Mouse (Mus musculus): Measurements from ENCODE around the gene Col15a1. TPM values are rescaled to one million over a fixed set of nuclear protein-coding genes. Genes with fewer than 3 reads are reported as not detected.
A peak's percentile ranks its signal among the peaks of the same experiment; 100 is the strongest.

Col15a1 gene
- polyA plus RNA-seq, 1 experiment from 2014 or later = 2.9 TPM

GRCm38 (mm10) chr4:47235312-47235711, 27.4 kb downstream of the Col15a1 start:
- H3K9ac ChIP-seq (ENCODE audit: low read length) = no peak overlapping the region
- H3K4me2 ChIP-seq = no peak overlapping the region
- no peaks in the 10 kb centered on the region for H3K36me3 ChIP-seq (ENCODE audit: control insufficient read depth, insufficient read depth, low read length)
- peak; percentile 52; the same call in 1 of the 2 replicates for ATAC-seq (ENCODE audit: low FRiP score)
- WGBS = 8% methylated on average over 3 of the region's 3 CpGs
- peaks cover 8% of the 10 kb centered on the region for H3K4me1 ChIP-seq (ENCODE audit: control insufficient read depth, insufficient read depth, low read length)
- no peak for DNase-seq (ENCODE audit: low spot score, missing footprints)
- H3K9me3 ChIP-seq (ENCODE audit: control insufficient read depth, low read length) = no peaks in the 10 kb centered on the region
- H3K27me3 ChIP-seq (ENCODE audit: control insufficient read depth, insufficient read depth, low read length) = no peaks in the 10 kb centered on the region
- H3K27ac ChIP-seq (ENCODE audit: low read depth, low read length) = no peak overlapping the region
- no peak overlapping the region for H3K4me3 ChIP-seq (ENCODE audit: low read depth, low read length)

- DNase-seq (ENCODE audit: low spot score, missing footprints) (no peak), ATAC-seq (ENCODE audit: low FRiP score) (no peak)
- Histone ChIP-seq H3K4me2 (no peak overlapping the region), H3K4me3 (ENCODE audit: low read depth, low read length) (no peak overlapping the region), H3K27me3 (ENCODE audit: control insufficient read depth, insufficient read depth, low read length) (no peaks in the 10 kb centered on the region), H3K4me1 (ENCODE audit: control insufficient read depth, insufficient read depth, low read length) (peaks cover 8% of the 10 kb centered on the region), H3K27ac (ENCODE audit: low read depth, low read length) (no peak overlapping the region), H3K9me3 (ENCODE audit: control insufficient read depth, low read length) (no peaks in the 10 kb centered on the region), H3K9ac (ENCODE audit: low read length) (no peak overlapping the region), H3K36me3 (ENCODE audit: control insufficient read depth, insufficient read depth, low read length) (no peaks in the 10 kb centered on the region)
- WGBS = 76% methylated on average over 7 of the region's 7 CpGs
Measured at GRCm38 (mm10) chr4:47236104-47236503, 28.1 kb downstream of the Col15a1 start.

- no peaks in the 10 kb centered on the region for H3K9me3 ChIP-seq (ENCODE audit: control insufficient read depth, low read length)
- whole genome bisulfite sequencing = 39% methylated on average over 15 of the region's 15 CpGs
- no peak for DNase-seq (ENCODE audit: low spot score, missing footprints)
- H3K4me2 ChIP-seq = no peak overlapping the region
- peak; percentile 39; the same call in 1 of the 2 replicates for ATAC-seq (ENCODE audit: low FRiP score)
- peaks cover 8% of the 10 kb centered on the region for H3K4me1 ChIP-seq (ENCODE audit: control insufficient read depth, insufficient read depth, low read length)
- no peak overlapping the region for H3K4me3 ChIP-seq (ENCODE audit: low read depth, low read length)
- no peaks in the 10 kb centered on the region for H3K27me3 ChIP-seq (ENCODE audit: control insufficient read depth, insufficient read depth, low read length)
- H3K27ac ChIP-seq (ENCODE audit: low read depth, low read length) = no peak overlapping the region
- no peaks in the 10 kb centered on the region for H3K36me3 ChIP-seq (ENCODE audit: control insufficient read depth, insufficient read depth, low read length)
- no peak overlapping the region for H3K9ac ChIP-seq (ENCODE audit: low read length)
Measured at GRCm38 (mm10) chr4:47237220-47237619, 29.3 kb downstream of the Col15a1 start.

- H3K9me3 ChIP-seq (ENCODE audit: control insufficient read depth, low read length) = no peaks in the 10 kb centered on the region
- no peak overlapping the region for H3K4me2 ChIP-seq
- H3K36me3 ChIP-seq (ENCODE audit: control insufficient read depth, insufficient read depth, low read length) = no peaks in the 10 kb centered on the region
- 88% methylated on average over 6 of the region's 6 CpGs for WGBS
- ATAC-seq (ENCODE audit: low FRiP score) (no peak), DNase-seq (ENCODE audit: low spot score, missing footprints) (no peak)
- H3K9ac ChIP-seq (ENCODE audit: low read length) = no peak overlapping the region
- no peak overlapping the region for H3K4me3 ChIP-seq (ENCODE audit: low read depth, low read length)
- H3K27ac ChIP-seq (ENCODE audit: low read depth, low read length) = no peak overlapping the region
- peaks cover 8% of the 10 kb centered on the region for H3K4me1 ChIP-seq (ENCODE audit: control insufficient read depth, insufficient read depth, low read length)
- H3K27me3 ChIP-seq (ENCODE audit: control insufficient read depth, insufficient read depth, low read length) = no peaks in the 10 kb centered on the region
Measured at GRCm38 (mm10) chr4:47239114-47239513, 31.2 kb downstream of the Col15a1 start.

- Histone ChIP-seq H3K9ac (ENCODE audit: low read length) (no peak overlapping the region), H3K4me3 (ENCODE audit: low read depth, low read length) (no peak overlapping the region), H3K27me3 (ENCODE audit: control insufficient read depth, insufficient read depth, low read length) (no peaks in the 10 kb centered on the region), H3K9me3 (ENCODE audit: control insufficient read depth, low read length) (no peaks in the 10 kb centered on the region), H3K27ac (ENCODE audit: low read depth, low read length) (no peak overlapping the region), H3K36me3 (ENCODE audit: control insufficient read depth, insufficient read depth, low read length) (no peaks in the 10 kb centered on the region), H3K4me2 (no peak overlapping the region), H3K4me1 (ENCODE audit: control insufficient read depth, insufficient read depth, low read length) (peaks cover 4% of the 10 kb centered on the region)
- ATAC-seq (ENCODE audit: low FRiP score) (no peak), DNase-seq (ENCODE audit: low spot score, missing footprints) (no peak)
- WGBS = 80% methylated on average over 5 of the region's 5 CpGs
Measured at GRCm38 (mm10) chr4:47240901-47241300, 32.9 kb downstream of the Col15a1 start.

- no peak overlapping the region for H3K27ac ChIP-seq (ENCODE audit: low read depth, low read length)
- DNase-seq (ENCODE audit: low spot score, missing footprints) = no peak
- no peaks in the 10 kb centered on the region for H3K36me3 ChIP-seq (ENCODE audit: control insufficient read depth, insufficient read depth, low read length)
- H3K9ac ChIP-seq (ENCODE audit: low read length) = no peak overlapping the region
- no peak overlapping the region for H3K4me2 ChIP-seq
- H3K9me3 ChIP-seq (ENCODE audit: control insufficient read depth, low read length) = no peaks in the 10 kb centered on the region
- no peaks in the 10 kb centered on the region for H3K27me3 ChIP-seq (ENCODE audit: control insufficient read depth, insufficient read depth, low read length)
- H3K4me3 ChIP-seq (ENCODE audit: low read depth, low read length) = no peak overlapping the region
- WGBS = 84% methylated on average over 4 of the region's 4 CpGs
- no peak for ATAC-seq (ENCODE audit: low FRiP score)
- H3K4me1 ChIP-seq (ENCODE audit: control insufficient read depth, insufficient read depth, low read length) = peaks cover 4% of the 10 kb centered on the region
Measured at GRCm38 (mm10) chr4:47242127-47242526, 34.2 kb downstream of the Col15a1 start.

- WGBS = 74% methylated on average over 6 of the region's 6 CpGs
- ATAC-seq (ENCODE audit: low FRiP score) (no peak), DNase-seq (ENCODE audit: low spot score, missing footprints) (no peak)
Measured at GRCm38 (mm10) chr4:47244651-47245050, 36.7 kb downstream of the Col15a1 start.

GRCm38 (mm10) chr4:47245621-47246020, 37.7 kb downstream of the Col15a1 start:
- Histone ChIP-seq H3K4me3 (ENCODE audit: low read depth, low read length) (no peak overlapping the region), H3K9me3 (ENCODE audit: control insufficient read depth, low read length) (no peaks in the 10 kb centered on the region), H3K4me2 (no peak overlapping the region), H3K36me3 (ENCODE audit: control insufficient read depth, insufficient read depth, low read length) (no peaks in the 10 kb centered on the region), H3K4me1 (ENCODE audit: control insufficient read depth, insufficient read depth, low read length) (no peaks in the 10 kb centered on the region), H3K27ac (ENCODE audit: low read depth, low read length) (no peak overlapping the region), H3K27me3 (ENCODE audit: control insufficient read depth, insufficient read depth, low read length) (no peaks in the 10 kb centered on the region), H3K9ac (ENCODE audit: low read length) (no peak overlapping the region)
- ATAC-seq (ENCODE audit: low FRiP score) = no peak
- DNase-seq (ENCODE audit: low spot score, missing footprints) = no peak
- WGBS = 93% methylated on average over 18 of the region's 18 CpGs

More at GRCm38 (mm10) chr4:47244651-47245050, 36.7 kb downstream of the Col15a1 start:
- Histone ChIP-seq H3K9me3 (ENCODE audit: control insufficient read depth, low read length) (no peaks in the 10 kb centered on the region), H3K4me3 (ENCODE audit: low read depth, low read length) (no peak overlapping the region), H3K4me1 (ENCODE audit: control insufficient read depth, insufficient read depth, low read length) (no peaks in the 10 kb centered on the region), H3K36me3 (ENCODE audit: control insufficient read depth, insufficient read depth, low read length) (no peaks in the 10 kb centered on the region), H3K27ac (ENCODE audit: low read depth, low read length) (no peak overlapping the region), H3K4me2 (no peak overlapping the region), H3K27me3 (ENCODE audit: control insufficient read depth, insufficient read depth, low read length) (no peaks in the 10 kb centered on the region), H3K9ac (ENCODE audit: low read length) (no peak overlapping the region)

GRCm38 (mm10) chr4:47246811-47247210, 38.9 kb downstream of the Col15a1 start:
- Histone ChIP-seq H3K27me3 (ENCODE audit: control insufficient read depth, insufficient read depth, low read length) (no peaks in the 10 kb centered on the region), H3K4me2 (no peak overlapping the region), H3K36me3 (ENCODE audit: control insufficient read depth, insufficient read depth, low read length) (no peaks in the 10 kb centered on the region), H3K4me1 (ENCODE audit: control insufficient read depth, insufficient read depth, low read length) (no peaks in the 10 kb centered on the region), H3K9me3 (ENCODE audit: control insufficient read depth, low read length) (no peaks in the 10 kb centered on the region), H3K4me3 (ENCODE audit: low read depth, low read length) (no peak overlapping the region), H3K27ac (ENCODE audit: low read depth, low read length) (no peak overlapping the region), H3K9ac (ENCODE audit: low read length) (no peak overlapping the region)
- no peak for DNase-seq (ENCODE audit: low spot score, missing footprints)
- WGBS = 72% methylated on average over 8 of the region's 8 CpGs
- no peak for ATAC-seq (ENCODE audit: low FRiP score)

GRCm38 (mm10) chr4:47247574-47247973, 39.6 kb downstream of the Col15a1 start:
- Histone ChIP-seq H3K27ac (ENCODE audit: low read depth, low read length) (no peak overlapping the region), H3K4me2 (no peak overlapping the region), H3K36me3 (ENCODE audit: control insufficient read depth, insufficient read depth, low read length) (no peaks in the 10 kb centered on the region), H3K9me3 (ENCODE audit: control insufficient read depth, low read length) (peaks cover 1% of the 10 kb centered on the region; the same call in 1 of the 2 replicates), H3K4me1 (ENCODE audit: control insufficient read depth, insufficient read depth, low read length) (no peaks in the 10 kb centered on the region), H3K27me3 (ENCODE audit: control insufficient read depth, insufficient read depth, low read length) (no peaks in the 10 kb centered on the region), H3K9ac (ENCODE audit: low read length) (no peak overlapping the region), H3K4me3 (ENCODE audit: low read depth, low read length) (no peak overlapping the region)
- ATAC-seq (ENCODE audit: low FRiP score) = no peak
- no peak for DNase-seq (ENCODE audit: low spot score, missing footprints)
- WGBS = 54% methylated on average over 6 of the region's 6 CpGs

Measured in midbrain, embryonic 11.5 days (tissue).